Mouse (Mus musculus) A20 (cell line): ENCODE data around the gene 1700016H13Rik.
A peak's percentile ranks its signal among the peaks of the same experiment; 100 is the strongest.

Experiments
- DNase-seq: peaks from one replicate; pipeline ENCODE4 v3.0.0-alpha.2; 2011; ENCODE audit warnings: low read depth, low spot score

The 1700016H13Rik gene

DNA sequence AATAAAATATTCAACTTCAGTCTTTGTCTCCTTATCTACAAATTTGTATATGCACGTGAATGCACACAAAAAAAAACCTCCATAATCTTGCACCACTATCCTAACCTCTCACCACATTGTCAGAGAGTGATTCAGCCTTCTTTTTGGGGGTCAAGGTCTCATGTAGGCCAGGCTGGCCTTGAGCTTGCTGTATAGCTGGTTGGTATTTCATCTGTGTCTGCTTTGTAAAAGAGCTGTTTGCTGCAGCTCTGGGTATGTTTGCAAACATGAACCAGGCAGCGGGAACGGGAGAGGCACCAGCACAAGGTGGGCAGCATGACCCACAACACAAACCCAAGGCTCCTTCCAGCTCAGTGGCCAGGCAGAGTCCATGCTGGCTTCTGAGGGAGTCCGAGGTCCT, 17.8 kb upstream of the 1700016H13Rik start:
- no peak for DNase-seq

- DNase-seq, result no peak
Observed at GRCm38 (mm10) chr5:103671858-103672257, 16.0 kb upstream of the 1700016H13Rik start.

- no peak for DNase-seq
Observed at GRCm38 (mm10) chr5:103665876-103666275, 10.1 kb upstream of the 1700016H13Rik start.

DNA sequence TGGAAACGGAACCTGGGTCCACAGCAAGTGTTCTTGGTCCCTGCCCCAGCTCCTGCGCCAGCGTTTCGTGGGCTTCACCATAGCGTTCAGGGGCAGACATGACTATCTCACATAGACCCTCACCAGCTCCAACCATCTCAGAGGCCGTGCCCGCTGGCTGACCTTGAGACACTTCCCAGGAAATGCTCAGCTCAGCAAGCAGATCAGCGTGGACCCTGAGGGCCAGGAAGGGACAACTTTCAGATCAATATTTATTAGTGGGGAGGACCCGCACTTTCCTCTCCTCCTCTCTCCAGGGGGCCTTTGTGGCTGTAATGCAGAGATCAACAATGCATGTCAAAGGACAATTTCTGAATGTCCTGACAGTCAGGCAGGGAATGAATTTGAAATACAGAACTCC, 9.1 kb upstream of the 1700016H13Rik start:
- no peak for DNase-seq

- peak; percentile 78 for DNase-seq
Observed at GRCm38 (mm10) chr5:103659571-103659970, 3.8 kb upstream of the 1700016H13Rik start.

- DNase-seq, result peak; percentile 55
Observed at GRCm38 (mm10) chr5:103658921-103659320, 3.1 kb upstream of the 1700016H13Rik start.

GRCm38 (mm10) chr5:103654780-103655179, 1.0 kb downstream of the 1700016H13Rik start:
- DNase-seq, result peak; percentile 48

DNA sequence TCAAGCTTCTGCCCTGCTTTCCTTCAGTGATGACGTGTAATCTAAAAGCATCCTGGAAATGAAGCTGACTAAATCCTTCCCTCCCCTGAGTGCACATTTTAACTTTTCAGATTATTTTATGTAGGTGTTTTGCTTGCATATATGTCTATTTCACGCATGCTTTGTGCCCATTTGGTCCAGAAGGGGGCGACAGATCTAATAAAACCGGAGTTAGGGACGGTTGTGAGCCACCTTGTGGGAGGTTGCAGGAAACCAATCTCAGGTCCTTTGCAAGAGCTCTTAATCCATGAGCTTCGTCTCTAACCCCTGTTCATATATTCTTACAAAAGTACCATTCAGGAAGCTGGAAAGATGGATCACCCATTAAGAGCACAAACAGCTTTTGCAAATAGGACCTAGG, 1.6 kb downstream of the 1700016H13Rik start:
- peak; percentile 86 for DNase-seq

- DNase-seq, result no peak
Observed at GRCm38 (mm10) chr5:103647320-103647719, 8.5 kb downstream of the 1700016H13Rik start.

DNA sequence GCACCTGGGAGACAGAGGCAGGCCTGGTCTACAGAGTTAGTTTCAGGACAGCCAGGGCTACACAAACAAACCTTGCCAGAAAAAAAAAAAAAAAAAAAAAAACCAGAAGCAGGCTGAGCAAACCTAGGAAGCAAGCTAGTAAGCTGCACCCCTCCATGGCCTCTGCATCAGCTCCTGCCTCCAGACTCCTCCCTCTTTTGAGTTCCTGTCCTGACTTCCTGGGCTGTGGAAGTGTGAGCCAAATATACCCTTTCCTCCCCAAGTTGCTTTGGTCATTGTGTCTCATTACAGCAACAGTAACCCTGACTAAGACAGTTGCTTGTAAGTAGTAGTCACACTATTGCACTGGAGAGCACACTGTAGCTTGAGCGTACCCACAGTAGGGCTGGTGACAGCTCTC, 11.6 kb downstream of the 1700016H13Rik start:
- DNase-seq, result no peak

GRCm38 (mm10) chr5:103637162-103637561, 18.6 kb downstream of the 1700016H13Rik start:
- no peak for DNase-seq

GRCm38 (mm10) chr5:103629854-103630580, 25.8 kb downstream of the 1700016H13Rik start:
- DNase-seq, result no peak

DNA sequence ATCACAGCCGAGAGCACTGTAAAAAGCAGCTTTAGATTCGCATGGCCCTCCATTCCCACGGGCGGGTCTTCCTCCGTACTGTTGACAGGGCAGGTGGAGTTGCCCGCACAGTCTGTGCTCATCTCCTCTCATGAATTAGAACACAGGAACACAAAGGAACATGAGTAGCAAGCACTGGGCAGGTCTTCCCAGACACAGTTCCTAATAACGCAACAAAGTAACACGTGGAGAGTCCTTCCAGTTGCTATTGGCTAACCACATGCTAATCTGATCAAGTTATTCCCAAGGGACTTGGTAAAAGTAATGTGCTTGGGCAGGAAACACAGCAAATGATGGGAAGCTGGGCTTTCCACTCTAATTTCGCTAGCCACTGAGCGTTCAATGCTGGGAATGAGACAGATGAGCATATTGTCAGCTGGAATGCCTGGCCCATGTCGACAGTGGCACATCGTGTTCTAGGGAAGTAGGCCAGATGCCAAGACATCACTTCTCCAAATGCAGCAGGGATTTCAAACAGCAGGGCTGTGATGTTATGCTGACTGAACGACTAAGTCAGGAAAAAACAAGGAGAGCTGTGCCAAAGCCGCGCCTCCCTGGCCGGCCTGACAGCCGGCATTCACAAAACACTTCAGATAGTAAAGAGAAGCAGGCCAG, 26.6 kb downstream of the 1700016H13Rik start, which contains the start of gene Slc10a6:
TSS of gene Slc10a6 (minus strand) at position 293 of the 654 bp plus-strand sequence.
- DNase-seq, result no peak

GRCm38 (mm10) chr5:103628499-103628898, 27.3 kb downstream of the 1700016H13Rik start:
- DNase-seq, result no peak

- no peak for DNase-seq
Observed at GRCm38 (mm10) chr5:103624831-103625230, 31.0 kb downstream of the 1700016H13Rik start.

DNA sequence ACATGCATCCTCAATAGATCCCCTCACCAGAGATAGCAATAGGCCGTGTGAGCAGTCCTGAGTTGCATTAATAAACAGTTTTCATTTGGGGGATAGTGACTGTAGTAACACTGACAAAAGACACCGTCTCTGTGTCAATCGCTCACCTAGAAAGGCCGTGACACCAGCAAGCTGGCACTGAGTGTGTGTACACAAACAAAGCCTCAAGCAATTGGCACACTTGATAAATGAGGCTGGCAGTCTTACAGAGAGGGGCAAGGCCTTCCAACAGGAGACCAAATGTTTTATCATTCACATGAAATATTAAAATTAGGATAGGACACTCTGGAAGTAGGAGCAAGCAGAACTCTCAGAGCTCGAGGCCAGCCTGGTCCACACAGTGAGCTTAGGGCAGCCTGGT, 33.5 kb downstream of the 1700016H13Rik start:
- no peak for DNase-seq

DNA sequence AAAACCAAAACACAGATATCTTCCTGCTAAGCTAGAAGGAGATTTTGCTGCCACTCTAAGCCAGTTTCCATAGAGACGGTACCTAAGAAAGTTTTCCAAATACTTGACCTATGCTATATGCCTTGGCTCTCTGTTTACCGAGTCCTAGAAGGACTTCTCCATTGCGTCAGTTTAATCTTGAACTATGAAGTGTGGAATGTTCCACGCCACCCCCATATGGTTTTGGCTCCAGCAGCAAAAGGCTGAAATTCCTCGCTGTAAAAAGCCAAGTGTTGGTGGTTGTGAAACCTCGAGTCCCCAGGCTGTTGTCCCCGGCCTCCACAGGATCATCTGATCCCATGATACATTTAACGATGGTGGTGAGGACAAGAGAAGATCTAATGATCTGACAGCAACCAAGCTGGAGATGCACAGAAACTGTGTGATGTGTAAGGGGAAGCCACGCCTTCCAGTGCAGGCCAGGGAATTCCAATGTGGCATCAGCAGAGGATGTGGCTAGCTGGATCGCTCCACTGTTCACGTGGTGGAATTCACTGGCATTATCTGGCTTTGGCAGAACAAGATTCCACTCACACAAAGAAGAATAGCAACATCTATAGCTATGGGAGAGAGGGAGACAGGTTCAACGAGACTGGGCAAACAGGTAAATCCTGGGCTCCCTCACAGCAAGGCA, 35.4 kb downstream of the 1700016H13Rik start:
- no peak for DNase-seq

- DNase-seq, result no peak
Observed at GRCm38 (mm10) chr5:103617191-103617590, 38.6 kb downstream of the 1700016H13Rik start.

DNA sequence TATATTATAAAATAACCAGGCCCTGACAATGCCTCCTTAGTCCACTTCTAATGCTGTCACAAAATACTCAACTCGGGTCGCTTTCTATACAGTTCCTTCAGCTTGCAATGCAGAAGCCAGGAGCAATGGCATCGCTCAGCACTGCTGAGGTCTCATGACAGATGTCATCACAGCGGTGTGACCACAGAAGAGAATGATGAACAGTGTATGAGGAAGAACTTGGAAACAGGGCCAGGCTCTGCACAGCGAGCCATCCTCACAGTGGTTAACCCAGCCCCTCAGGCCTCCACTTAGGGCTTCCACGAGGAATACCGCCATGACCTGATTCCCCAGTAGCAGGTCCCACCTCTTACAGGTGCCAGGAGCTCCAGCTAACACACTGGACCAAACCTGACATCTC, 41.5 kb downstream of the 1700016H13Rik start:
- DNase-seq, result no peak

- no peak for DNase-seq
Observed at GRCm38 (mm10) chr5:103612316-103612715, 43.5 kb downstream of the 1700016H13Rik start.

GRCm38 (mm10) chr5:103610856-103611472, 44.8 kb downstream of the 1700016H13Rik start:
- no peak for DNase-seq

GRCm38 (mm10) chr5:103610148-103610547, 45.7 kb downstream of the 1700016H13Rik start:
- no peak for DNase-seq
